Mouse (Mus musculus): ENCODE results near the gene Cfap43.

Cfap43 gene

DNA sequence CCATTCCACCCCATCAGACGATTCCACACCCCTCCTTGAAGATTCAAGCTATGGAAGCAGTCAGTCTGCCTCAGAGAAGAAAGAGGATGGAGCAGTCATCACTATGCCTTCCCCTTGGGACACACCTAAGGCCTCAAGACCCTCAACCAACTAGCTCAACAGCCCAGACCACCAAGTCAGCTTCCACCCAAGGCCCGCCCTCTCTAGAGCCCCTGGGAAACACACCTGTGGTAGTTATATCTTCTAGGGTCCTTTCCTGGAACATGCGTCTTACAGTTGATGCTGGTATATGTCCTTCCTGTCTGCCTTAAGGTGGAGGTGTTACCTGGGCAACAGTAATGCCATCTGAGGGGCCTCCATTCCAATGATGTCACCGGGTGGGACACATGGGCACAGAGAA, 4.9 kb downstream of the Cfap43 start:
- DNase-seq (ENCODE audit: low spot score), result no peak

DNA sequence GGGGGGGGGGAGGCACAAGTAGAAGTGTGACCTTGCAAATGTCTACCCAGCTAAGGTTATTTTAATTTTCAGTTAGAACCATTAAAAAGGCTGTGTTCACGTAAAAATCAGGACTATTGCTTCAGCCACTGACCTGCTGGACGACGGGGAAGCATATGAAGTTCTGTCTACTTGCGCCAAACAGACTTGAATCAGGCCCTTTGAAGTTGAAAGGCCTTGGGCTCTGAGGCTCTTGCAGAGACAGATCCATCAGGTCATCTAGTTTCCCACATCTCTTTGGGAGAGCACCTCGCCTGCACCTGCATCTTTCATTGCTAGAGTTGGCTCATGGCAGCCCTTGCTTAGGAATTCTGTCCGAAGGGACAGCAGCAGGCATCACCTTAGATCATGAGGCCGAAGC, 5.7 kb downstream of the Cfap43 start:
- no peak for DNase-seq (ENCODE audit: low spot score)

DNA sequence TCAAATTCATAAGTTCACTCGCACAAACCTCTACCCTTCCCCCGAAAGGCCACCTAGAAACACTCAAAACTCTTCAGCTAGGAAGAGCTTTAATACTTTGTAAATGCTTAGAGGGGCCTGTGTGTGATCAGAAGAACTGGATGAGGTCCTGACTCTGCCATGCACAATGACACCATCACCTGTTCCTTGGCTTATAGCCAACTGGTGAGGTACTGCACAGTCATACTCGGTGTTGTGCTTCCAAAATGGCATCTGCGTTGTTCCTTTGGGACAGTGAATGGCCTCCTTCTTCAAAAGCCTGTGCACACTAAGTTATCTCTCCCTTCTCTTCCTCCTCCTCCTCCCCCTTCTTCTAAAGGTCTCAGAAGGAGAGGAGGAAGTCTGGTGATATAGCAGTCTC, 8.3 kb downstream of the Cfap43 start:
- no peak for DNase-seq (ENCODE audit: low spot score)

DNA sequence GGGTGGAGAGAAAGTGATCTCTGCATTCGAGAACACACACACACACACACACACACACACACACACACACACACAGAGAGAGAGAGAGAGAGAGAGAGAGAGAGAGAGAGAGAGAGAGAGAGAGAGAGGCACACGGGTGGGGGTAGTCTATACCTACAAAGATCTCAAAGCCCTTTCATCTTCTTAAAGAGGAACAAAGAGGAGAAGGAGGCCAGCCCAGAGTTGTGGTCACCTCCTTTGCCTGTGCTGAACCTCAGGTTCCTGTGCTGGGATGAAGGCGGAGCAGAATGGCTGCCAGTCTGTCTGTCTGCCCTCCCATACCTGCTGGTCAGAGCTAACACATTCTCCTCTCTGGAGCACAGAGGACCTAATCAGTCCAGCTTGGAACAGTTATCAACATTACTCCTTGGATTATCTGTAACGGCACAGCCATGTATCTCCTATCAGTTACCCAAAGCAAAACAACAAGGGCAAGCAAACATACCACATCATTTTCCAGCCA, 8.9 kb downstream of the Cfap43 start:
- no peak for DNase-seq (ENCODE audit: low spot score)

DNA sequence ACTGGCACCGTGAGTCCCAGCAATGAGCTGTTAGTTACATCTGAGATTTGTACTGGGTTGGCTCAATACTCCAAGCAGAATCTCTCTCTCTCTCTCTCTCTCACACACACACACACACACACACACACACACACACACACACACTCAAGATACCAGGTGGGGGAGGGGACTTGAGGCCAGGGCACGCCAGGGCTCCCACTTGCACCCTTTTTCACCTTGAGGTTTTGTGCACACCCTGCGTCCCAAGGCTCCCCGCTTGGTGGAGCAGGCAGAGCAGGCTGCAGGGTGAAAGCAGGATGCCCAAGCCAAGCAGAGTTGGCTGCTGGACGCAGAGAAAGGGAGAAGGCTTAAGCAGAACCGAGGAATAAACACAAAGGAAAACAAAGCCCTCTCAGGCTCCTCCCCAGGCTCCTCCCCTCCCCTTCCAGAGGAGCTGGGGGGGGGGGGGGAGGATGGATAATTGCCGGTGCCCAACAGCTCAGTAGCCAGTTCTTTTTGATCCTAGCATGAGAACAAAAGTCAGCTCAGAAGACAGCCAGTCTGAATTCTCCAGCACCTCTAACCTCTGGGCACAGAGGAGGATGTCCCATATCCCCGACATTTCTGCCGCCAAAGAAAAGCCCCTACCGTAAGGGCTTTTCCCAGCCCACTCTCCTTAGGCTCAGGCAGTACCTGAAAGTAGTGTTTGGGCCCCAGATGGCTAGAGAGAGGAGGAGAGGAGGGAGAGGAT, 9.5 kb downstream of the Cfap43 start:
- DNase-seq (ENCODE audit: low spot score), result no peak

DNA sequence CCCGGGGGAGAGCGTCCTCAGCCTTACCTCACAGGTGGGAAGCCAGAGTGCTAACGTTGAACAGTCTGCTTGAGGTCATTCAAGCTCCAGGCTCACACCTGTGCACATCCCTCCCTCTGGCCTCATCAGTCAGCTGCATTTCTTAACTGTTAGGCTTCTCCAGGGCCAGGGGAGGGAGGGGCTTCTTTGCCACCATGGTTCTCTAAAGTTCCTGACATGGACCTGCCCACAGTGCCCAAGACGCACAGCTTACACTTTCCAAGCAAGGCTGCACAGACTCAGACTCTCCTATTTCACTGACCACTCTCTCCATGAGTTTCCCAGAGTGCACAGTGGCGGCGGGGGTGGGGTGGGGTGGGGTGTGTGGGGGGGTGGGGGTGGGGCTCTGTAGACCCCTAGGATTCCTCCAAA, 10.1 kb downstream of the Cfap43 start:
- DNase-seq (ENCODE audit: low spot score), result no peak

DNA sequence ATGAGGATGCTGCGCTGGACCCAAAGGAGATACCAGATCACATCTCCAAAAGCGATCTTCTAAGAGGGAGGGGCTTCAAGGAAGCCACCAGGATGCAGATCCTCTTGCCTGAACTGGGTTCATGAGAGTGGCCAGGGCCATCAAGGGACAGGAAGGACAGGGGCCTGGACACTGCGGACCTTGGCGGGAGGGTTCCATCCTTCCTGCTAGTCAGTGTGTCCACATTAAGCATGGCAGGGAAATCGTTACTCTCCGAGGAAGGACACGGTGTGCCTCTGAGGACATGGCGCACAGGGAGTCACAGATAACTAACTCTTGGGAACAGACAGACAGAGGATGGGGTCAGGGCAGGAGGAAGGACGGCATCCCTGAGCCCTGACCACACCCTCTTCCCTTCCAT, 11.5 kb downstream of the Cfap43 start:
- DNase-seq (ENCODE audit: low spot score), result no peak

DNA sequence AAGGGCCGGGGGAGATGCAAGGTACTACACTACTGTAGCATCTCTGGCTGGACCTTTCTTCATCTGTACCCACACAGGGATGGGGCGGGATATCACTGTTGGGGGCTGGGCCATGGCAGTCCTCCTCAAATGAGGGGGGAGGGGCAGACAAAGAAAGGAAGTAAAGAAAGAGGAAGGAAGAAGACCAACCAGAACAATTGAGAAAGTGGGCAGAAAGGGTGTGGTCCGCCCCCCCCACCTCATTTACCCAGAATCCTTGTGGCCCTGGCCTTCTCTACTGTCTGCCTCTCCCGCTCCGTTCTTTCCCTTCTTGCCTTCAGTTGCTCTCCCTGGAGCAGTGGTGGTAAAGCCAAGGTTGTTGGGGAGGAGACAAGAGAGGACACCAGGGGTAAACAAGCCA, 13.5 kb downstream of the Cfap43 start:
- no peak for DNase-seq (ENCODE audit: low spot score)

DNA sequence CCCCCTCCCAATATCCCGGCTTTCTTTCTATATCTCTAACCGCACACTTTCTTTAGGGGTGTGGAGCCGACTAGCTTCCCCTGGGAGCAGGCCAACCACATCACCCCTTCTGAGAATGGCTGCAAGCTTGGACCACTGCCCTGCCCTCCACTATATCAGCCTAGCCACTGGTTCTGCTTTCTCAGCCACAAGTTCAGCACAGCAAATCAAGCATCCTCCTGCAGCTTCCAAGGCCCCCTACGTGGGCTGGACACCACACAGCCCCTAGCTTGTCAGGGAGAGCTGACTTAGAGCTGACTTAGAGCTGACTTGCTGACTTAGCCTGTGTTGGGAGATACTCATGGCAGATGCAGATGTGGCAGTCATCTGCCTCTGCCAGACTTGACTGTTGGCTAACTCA, 14.0 kb downstream of the Cfap43 start:
- no peak for DNase-seq (ENCODE audit: low spot score)

DNA sequence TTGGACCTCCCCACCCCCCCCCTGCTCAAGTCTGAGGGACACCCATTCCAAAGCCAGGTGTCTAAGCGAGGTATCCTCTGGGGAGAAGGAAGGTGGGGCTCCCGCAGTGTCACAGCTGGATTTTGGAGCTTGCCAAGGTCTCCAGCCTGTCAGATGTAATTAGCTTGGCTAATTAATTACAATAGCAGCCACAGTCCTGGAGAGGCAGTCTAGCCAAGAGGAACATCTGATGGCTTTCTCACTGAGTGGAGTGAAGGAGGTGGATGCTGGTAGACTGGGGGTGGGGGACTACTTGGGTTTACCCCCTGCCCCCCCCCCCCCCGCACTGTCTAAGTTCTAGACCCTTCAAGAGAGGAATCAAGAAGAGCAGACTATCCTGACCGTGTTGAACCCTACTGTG, 15.4 kb downstream of the Cfap43 start:
- no peak for DNase-seq (ENCODE audit: low spot score)

DNA sequence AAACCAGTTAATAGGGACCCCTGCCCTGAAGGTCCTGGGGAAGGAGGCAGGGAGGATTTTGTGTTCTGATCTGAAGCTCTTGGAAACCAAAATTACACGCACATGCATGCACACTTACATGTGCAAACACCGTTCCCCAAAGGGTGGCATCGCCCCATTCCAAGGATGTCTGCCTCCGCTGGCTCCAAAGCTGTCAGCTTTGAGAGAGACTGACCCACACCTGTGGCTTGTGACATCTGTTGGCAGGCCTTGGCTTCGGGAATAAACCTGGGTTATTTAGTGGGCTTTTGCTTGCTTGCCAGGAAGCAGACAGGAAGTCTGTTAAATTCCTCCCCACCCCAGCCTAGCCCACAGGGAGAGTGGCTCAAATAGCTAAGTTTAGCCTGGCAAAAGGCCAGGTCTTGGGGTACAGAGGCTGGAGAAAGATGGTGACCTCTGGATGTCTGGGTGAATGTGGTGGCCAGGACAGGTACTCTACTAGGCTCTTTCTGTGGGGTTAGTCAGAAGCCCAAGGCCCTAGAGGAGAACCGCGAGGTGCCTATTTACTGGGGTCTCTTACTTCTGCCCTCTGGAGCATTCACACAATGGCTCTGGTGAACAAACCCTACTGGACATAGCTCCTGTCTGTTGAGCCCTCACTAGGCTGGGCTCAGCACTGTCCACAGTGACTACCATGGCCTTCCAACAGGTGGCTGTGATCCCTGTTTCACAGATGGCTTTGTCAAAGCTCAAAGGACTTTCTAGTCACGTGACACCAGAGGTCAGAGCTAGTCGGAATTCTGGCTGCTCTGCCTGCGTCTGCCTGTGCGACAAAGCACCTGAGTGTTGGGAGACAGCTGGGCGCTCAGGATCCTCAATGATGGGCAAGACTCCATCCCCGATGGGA, 16.5 kb downstream of the Cfap43 start:
- DNase-seq (ENCODE audit: low spot score), result no peak

DNA sequence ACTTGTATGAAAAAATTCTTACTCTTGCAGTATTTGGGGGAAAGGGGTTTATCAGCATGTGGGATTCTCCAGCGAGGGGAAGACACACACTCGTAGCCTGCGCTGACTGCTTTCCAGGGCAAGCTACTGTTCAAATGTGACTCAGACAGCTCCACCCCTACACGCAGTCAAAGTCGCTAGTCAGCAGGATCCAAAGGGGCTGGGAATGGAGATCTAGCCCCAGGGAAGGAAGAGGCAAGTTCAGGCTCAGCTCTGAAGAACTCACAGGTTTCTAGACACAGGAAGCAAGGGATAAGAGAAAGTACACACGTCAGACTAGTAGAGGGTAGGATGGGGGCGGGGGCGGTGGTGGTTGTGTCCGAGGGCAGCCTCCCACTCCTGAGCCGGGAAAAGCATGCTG, 18.5 kb downstream of the Cfap43 start:
- DNase-seq (ENCODE audit: low spot score), result no peak

DNA sequence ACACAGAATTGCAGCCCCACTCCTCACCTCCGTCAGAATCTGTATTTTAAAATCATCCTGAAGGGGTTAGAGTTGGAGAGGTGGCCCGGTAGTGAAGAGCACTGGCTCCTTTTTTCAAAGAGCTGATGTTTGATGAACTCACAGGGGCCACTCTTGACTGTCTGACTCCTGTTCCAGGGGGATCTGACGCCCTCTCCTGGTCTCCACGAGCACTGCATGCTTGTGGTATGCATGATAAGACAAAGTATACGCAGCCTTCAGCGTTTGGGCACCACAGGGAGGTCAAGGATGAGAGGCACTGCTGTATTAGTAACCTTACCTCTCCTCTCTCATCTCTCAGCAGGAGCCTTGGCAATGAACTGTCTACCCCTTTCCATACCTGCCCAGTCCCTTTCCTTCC, 19.1 kb downstream of the Cfap43 start:
- DNase-seq (ENCODE audit: low spot score), result no peak

DNA sequence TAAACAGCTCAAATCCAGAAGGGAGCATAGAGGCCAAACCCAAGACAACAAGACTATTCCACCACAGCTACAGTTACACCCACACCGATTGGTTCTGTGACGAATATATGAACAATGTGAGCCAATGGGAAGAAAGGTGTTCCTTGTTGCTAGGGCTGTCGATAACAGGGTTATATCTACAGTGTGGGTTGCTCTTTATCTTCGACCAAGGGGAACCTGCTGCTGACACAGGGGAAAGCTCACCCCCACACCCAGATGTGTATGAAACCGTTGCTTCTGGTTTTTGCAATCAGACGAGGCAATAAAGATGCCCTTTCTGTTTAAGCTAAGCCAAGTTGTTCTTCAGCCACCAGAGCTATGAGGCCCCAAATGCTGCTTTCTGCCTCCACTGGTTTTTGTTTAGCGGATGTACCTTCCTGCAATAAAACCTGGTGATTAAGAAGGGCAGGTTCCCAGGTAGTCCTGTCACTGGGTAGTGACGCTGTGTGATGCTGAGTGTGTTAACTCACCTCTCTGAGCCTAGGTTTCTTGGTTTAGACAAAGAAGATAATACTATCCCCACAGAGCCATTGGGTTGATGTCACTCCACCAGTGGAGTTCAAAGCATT, 20.5 kb downstream of the Cfap43 start:
- DNase-seq (ENCODE audit: low spot score), result no peak

DNA sequence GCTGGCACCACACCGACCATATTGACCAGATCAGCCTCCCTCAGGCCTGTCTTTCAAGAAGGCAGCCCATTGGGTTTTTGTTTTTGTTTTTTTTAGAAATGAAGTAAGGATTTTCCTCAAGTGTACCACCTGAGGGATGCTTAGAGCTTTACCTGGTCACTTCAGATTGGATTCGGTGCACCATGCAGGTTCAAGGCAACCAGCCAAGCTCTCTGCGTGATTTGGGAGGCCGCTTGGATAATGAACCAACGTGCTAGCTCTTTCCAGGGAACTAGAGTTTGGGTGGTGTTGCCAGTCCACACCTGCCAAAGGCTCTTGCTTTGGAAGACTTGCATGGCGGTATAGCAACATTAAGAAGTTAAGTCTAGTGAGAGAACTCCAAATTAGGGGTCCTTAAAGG, 26.0 kb downstream of the Cfap43 start:
- DNase-seq (ENCODE audit: low spot score), result no peak

DNA sequence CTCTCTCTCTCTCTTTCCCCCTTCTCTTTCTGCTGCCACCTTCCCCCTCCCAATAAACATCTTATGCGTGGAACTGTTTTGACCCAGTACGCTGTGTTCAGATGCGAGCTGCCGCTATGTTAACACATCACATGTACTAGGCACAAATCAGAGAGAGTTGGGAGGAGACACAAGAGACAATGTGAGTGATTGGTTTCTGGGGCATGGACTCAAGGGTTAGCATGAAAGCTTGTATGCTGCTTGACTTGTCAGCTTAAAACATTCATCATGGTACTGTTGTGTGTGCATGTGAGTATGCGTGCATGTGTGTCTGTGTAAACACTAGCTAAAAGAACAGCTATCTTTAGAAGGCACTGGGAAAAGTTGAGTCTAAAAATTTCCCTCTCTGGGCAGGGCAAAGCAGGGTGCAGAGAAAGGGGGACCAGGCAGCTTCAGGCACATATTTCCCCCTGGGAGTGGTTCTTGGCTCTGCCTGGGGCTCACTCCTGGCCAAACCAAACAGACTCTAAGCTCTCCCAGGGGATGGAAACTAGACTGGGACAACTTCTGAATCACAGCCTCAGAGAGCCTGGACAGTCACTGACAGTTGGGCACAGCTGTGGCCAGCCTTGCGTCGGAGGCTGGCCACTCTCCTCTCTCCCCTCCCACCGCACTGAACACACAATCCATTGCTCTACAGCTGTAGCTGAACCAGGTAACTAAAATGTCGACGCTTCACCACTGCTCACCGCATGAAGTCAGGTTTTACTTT, 27.4 kb downstream of the Cfap43 start:
- no peak for DNase-seq (ENCODE audit: low spot score)

DNA sequence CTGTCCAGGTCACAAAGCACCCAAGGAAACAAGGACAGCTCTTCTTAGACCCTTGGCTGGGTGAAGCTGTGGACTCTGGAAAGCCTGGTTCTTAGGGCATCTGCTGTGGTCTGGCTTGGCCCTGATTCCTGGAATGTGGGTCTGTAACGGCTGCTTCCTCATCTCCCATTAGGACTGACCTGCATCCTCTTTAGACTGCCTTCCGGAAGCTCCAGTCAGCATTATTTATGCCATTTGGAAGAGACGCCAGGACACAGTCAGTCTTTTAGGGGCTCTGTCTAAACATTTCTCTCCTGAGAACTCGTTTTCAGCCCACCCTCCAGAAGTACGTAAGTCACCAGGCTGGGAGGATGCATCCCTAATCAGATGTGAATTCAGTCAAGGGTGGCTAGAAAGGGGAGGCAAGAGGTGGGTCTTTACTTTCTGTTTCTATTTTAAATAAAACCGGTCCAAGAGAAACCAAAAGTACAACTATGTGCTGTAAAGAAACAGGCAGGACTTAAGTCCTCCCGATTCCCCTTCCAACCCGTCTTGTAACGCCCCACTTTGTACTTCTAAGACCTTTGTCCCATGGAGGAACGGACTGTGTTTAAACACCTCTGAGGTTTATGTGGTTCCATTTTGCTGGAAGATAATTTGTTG, 28.5 kb downstream of the Cfap43 start:
- DNase-seq (ENCODE audit: low spot score), result no peak

DNA sequence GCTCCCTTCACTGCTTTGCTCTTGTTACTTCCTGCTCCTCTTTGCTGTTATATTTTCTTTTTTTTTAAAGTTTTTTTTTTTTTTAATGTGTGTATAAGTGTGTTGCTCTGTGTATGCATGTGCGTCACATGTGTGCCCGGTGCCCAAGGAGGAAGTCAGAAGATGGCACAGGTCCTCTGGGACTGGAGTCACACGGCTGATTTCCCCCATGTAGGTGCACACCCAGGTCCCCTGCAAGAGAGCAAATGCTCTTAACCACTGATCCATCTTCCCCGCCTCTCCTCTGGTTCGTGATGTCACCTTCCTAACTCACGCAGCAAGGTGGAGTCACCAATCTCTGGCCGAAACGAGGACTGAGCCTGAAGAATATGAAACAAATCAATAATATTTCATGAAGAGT, 31.1 kb downstream of the Cfap43 start:
- DNase-seq (ENCODE audit: low spot score), result no peak

DNA sequence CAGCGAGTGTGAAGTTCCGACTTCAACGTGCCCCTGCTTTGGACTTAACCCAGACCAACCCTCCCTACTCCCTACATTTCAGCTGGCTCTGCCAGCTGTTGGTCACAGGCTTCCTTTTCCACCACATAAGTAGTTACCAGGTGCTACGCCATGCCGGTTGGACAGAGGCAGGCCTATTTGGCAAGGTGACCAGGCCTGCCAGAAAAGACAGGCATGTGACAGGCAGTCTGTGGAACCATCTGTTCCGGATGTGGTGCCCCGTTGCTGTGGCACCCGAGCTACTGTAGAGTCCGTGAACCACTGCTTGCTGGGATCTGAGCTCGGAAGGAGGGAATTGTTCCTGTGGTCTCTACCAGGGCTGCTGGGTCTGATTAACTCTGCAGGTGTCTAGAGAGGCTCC, 31.7 kb downstream of the Cfap43 start:
- DNase-seq (ENCODE audit: low spot score), result no peak

DNA sequence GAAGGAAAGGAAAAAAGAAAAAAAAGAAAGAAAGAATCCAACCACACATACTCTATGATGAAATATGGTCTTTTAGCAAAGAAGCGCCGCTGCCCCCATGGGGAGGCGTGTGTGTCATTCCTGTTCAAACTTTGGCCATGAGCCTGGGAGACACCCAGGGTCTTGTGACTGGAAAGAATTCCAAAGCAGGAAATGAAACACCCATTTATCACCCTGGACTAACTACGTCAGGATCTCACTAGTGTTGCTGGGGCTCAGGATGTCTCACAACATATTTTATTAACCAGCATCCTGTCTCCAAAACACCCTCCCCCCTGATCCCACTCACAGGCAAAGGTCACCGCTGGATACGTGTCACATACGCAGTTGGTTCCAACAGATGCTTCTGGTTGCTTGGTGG, 32.5 kb downstream of the Cfap43 start:
- DNase-seq (ENCODE audit: low spot score), result no peak

DNA sequence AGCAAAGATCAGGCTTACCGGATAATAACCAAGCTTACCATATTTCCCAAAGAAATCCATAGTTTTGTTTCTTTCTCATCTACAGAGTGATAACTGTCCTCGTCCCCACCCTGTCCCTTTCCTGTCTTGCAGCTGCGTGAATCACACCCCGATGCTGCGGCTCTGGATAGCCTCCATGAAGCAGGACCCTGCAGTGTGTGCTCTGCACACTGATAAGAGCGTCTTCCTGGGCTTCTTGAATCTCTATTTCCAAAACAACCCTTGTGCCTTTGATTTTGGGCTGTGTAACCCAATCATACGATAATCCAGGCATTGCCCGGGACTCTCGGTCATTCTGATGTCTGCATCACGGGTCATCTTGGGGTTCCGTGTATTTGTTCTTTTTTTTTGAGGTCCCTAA, 33.2 kb downstream of the Cfap43 start:
- no peak for DNase-seq (ENCODE audit: low spot score)

Measured in testis, postnatal 10 days (tissue).